Mouse (Mus musculus): ENCODE measurements around the gene Gcnt2.
A peak's percentile ranks its signal among the peaks of the same experiment; 100 is the strongest.
"Not testable (repeated sequence)": the region's sequence is repeated elsewhere in the genome, so short reads cannot be mapped to it uniquely, and the experiment has no call there.

Gcnt2 gene

GRCm38 (mm10) chr13:40875415-40875814 lies 15.9 kb downstream of the Gcnt2 start:
- DNase-seq = no peak

GRCm38 (mm10) chr13:40877589-40877988 lies 18.0 kb downstream of the Gcnt2 start:
- no peak for DNase-seq

- DNase-seq = no peak
These were observed 21.0 kb downstream of the Gcnt2 start for GRCm38 (mm10) chr13:40880557-40880956.

GRCm38 (mm10) chr13:40882606-40883005 lies 23.1 kb downstream of the Gcnt2 start:
- DNase-seq = no peak

GRCm38 (mm10) chr13:40883903-40884302 lies 24.3 kb downstream of the Gcnt2 start:
- DNase-seq = no peak

GRCm38 (mm10) chr13:40884878-40885277 lies 25.3 kb downstream of the Gcnt2 start:
- DNase-seq = no peak

- no peak for DNase-seq
These were observed 26.5 kb downstream of the Gcnt2 start for GRCm38 (mm10) chr13:40885935-40886642.

- peak; percentile 19 for DNase-seq
These were observed 27.3 kb downstream of the Gcnt2 start for GRCm38 (mm10) chr13:40886643-40887381.

GRCm38 (mm10) chr13:40890595-40890994 lies 31.0 kb downstream of the Gcnt2 start:
- no peak for DNase-seq

GRCm38 (mm10) chr13:40891369-40891768 lies 31.8 kb downstream of the Gcnt2 start:
- DNase-seq = not testable (repeated sequence)

GRCm38 (mm10) chr13:40892043-40892442 lies 32.5 kb downstream of the Gcnt2 start:
- DNase-seq = no peak

- DNase-seq = no peak
These were observed 33.0 kb downstream of the Gcnt2 start for GRCm38 (mm10) chr13:40892547-40892946.

- DNase-seq = no peak
These were observed 34.0 kb downstream of the Gcnt2 start for GRCm38 (mm10) chr13:40893573-40893972.

GRCm38 (mm10) chr13:40898049-40898690 lies 38.6 kb downstream of the Gcnt2 start:
- DNase-seq = not testable (repeated sequence)

- DNase-seq = no peak
These were observed 39.1 kb downstream of the Gcnt2 start for GRCm38 (mm10) chr13:40898698-40899097.

GRCm38 (mm10) chr13:40899349-40899993 lies 39.9 kb downstream of the Gcnt2 start:
- no peak for DNase-seq

GRCm38 (mm10) chr13:40899994-40900970 lies 40.7 kb downstream of the Gcnt2 start:
- DNase-seq = no peak

GRCm38 (mm10) chr13:40901263-40901662 lies 41.7 kb downstream of the Gcnt2 start:
- no peak for DNase-seq

GRCm38 (mm10) chr13:40901831-40902459 lies 42.4 kb downstream of the Gcnt2 start:
- no peak for DNase-seq

- DNase-seq = no peak
These were observed 44.5 kb downstream of the Gcnt2 start for GRCm38 (mm10) chr13:40904080-40904479.

- DNase-seq = no peak
These were observed 47.0 kb downstream of the Gcnt2 start for GRCm38 (mm10) chr13:40906528-40906927.

- DNase-seq = no peak
These were observed 47.7 kb downstream of the Gcnt2 start for GRCm38 (mm10) chr13:40907274-40907673.
